Mouse (Mus musculus) myocyte (in vitro differentiated cells): ENCODE data around the gene Etnk2.

Source experiments
- E2F4 ChIP-seq: IDR thresholded peaks from one replicate; pipeline ENCODE4 v1.6.1; 2011; ENCODE audit warnings: mild to moderate bottlenecking, control low read depth, moderate library complexity; ENCODE audit not compliant: insufficient read depth
- MYOD1 ChIP-seq, 3 experiments: IDR thresholded peaks; one replicate each; pipeline ENCODE4 v1.6.1; 2011; ENCODE audit warnings: control low read depth in 2 of 3, low read depth in 2 of 3, mild to moderate bottlenecking in 2 of 3, moderate library complexity in 1 of 3; ENCODE audit not compliant: insufficient read length in 2 of 3, control insufficient read depth in 1 of 3
- POLR2A ChIP-seq: IDR thresholded peaks from one replicate; pipeline ENCODE4 v1.6.1; 2011; ENCODE audit warnings: low read depth, mild to moderate bottlenecking, control low read depth, moderate library complexity; ENCODE audit not compliant: insufficient read length
- TCF3 ChIP-seq: IDR thresholded peaks from one replicate; pipeline ENCODE4 v1.6.1; 2011; ENCODE audit warnings: low read depth, control low read depth; ENCODE audit not compliant: insufficient read length
- USF1 ChIP-seq: IDR thresholded peaks from one replicate; pipeline ENCODE4 v1.6.1; 2011; ENCODE audit warnings: low read depth, mild to moderate bottlenecking, control low read depth, moderate library complexity

DNA sequence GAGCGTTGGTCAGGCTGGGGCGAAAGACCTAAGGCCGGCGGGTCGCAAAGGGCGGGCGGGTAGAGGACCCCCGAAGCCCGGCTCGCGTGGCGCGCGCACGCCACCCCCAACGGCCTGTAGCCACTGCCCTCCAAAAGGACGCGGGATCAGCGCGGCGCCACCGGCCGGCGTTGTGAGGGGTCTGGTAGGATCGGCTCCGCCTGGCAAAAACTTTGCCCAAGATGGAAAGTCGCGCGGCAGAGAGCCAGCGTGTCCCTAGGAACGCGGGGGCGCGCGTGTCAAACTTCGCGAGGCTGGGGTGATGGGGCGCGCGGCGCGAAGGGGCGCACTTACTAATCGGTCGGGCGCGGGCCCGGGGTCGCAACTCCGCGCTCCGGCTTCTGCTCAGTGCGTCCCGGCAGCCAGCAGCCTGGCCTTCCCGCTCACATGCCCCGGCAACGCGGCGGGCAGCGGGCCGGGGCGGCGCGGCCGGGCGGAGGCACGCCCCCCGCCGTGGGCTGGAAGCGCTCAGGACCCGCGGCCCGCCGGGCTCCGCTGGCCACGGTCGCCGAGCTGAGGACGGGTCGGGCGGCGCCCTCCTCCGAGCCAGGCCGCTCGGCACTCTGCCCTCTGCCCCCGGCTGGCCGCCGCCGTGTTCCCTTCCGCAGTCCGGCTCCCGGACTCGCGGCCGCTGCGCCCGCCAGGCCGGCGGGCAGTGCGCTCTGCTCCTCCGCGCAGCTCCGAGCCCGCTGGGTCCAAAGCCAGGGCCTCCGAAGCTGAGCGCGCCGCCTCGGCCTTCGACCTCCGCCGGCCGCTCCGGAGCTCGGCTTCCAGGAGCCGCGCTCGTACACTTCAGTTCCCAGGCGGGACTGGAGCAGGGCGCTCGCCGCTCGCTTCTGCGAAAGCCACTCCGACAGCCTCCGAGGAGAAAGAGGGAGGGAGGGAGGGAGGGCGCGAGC lies 60.4 kb downstream of the Etnk2 start, which contains the start of gene Sox13:
- TF ChIP-seq MYOD1 (IDR thresholded peaks at IDR 0.05; ENCODE audit: control insufficient read depth in 1 of 3, insufficient read length in 2 of 3, low read depth in 2 of 3) = no peak
- no peak for TF ChIP-seq USF1
- no peak for TF ChIP-seq POLR2A
- TF ChIP-seq TCF3 = no peak
- TF ChIP-seq E2F4 = no peak
